Mouse (Mus musculus) MEL-GATA-1-ER (cell line): ENCODE measurements around the gene Fbn1.

ENCODE experiments used
- DNase-seq: peaks from one replicate; pipeline ENCODE4 v3.0.0-alpha.2; 2012; ENCODE audit warnings: low read depth; ENCODE audit errors: extremely low read depth

Fbn1 gene

DNA sequence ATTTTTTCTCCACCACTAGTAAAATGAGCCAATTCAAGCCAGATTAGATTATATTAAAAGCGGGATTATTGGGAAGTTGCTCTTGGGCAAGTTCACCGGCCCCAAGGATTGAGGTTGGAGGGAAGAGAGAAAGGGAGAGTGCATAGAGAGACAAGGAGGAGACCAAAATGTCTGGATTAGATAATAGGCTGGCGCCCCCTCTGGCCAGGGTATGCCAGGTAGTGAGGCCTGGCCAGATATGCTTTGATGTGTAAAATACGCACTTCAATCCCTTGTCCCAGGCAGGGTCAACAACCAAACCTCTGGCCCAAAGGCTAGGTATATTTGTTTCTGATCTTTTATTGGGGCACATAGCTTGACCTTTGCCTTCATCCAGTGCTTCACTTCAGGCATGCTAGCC, 256.0 kb downstream of the Fbn1 start:
- no peak for DNase-seq
